Mouse (Mus musculus) heart, adult 2 months (tissue): ENCODE results near the gene Fgfr2.

Experiments
- EP300 ChIP-seq: fragments of 200-500 bp; IDR thresholded peaks from 2 replicates; pipeline ENCODE4 v1.6.1; 2011; ENCODE audit warnings: low read depth, low read length, control low read depth; ENCODE audit not compliant: insufficient read depth
- POLR2A ChIP-seq: fragments of 200-500 bp; IDR thresholded peaks from 2 replicates; pipeline ENCODE4 v1.6.1; 2011; ENCODE audit warnings: mild to moderate bottlenecking, low read depth, low read length, control low read depth; ENCODE audit not compliant: insufficient read depth

- TF ChIP-seq EP300, result no peak
- no peak for TF ChIP-seq POLR2A
Measured at GRCm38 (mm10) chr7:131805525-131806202, 1317.5 kb downstream of the Fgfr2 start.
